Mouse (Mus musculus): ENCODE data around the gene Ddx39.

GRCm38 (mm10) chr8:83666866-83667234, 48.1 kb upstream of the Ddx39 start:
- TF ChIP-seq POLR2A (IDR thresholded peaks at IDR 0.05; ENCODE audit: low read depth, low read length) (no peak), CTCF (IDR thresholded peaks at IDR 0.05; ENCODE audit: extremely low read depth, insufficient read length, insufficient replicate concordance, low read depth, low read length) (no peak)
